Mouse (Mus musculus) ES-Bruce4 (cell line): ENCODE data around the gene Gpr157. TPM values are rescaled to one million over a fixed set of nuclear protein-coding genes. Genes with fewer than 3 reads are reported as not detected.

Experiments used
- H3K27ac ChIP-seq: 2 replicates; pipeline ENCODE4 v1.5.1; 2012; ENCODE audit warnings: low read length, inconsistent platforms; ENCODE audit not compliant: insufficient read depth
- H3K27me3 ChIP-seq: 2 replicates; pipeline ENCODE4 v1.6.1; 2012; ENCODE audit warnings: mild to moderate bottlenecking, low read length, inconsistent platforms; ENCODE audit not compliant: control insufficient read depth, poor library complexity, insufficient read depth, severe bottlenecking
- H3K36me3 ChIP-seq: 2 replicates; pipeline ENCODE4 v1.6.1; 2012; ENCODE audit warnings: inconsistent platforms, mild to moderate bottlenecking, low read length, moderate library complexity; ENCODE audit not compliant: control insufficient read depth, poor library complexity, insufficient read depth, severe bottlenecking
- H3K4me1 ChIP-seq: one replicate; pipeline ENCODE4 v1.8.1; 2011; ENCODE audit warnings: low read length; ENCODE audit not compliant: control insufficient read depth, insufficient read depth
- H3K4me3 ChIP-seq: 2 replicates; pipeline ENCODE4 v1.5.1; 2011; ENCODE audit warnings: low read depth, mild to moderate bottlenecking, low read length
- H3K9ac ChIP-seq: 2 replicates; pipeline ENCODE4 v1.6.1; 2012; ENCODE audit warnings: low read depth, mild to moderate bottlenecking, inconsistent platforms; ENCODE audit not compliant: poor library complexity, severe bottlenecking
- H3K9me3 ChIP-seq: replicated peaks from 2 replicates; pipeline ENCODE4 v1.6.1; 2012; ENCODE audit warnings: mild to moderate bottlenecking, low read length, inconsistent platforms; ENCODE audit not compliant: control insufficient read depth, poor library complexity, insufficient read depth, severe bottlenecking
- CTCF ChIP-seq: IDR thresholded peaks from one replicate; pipeline ENCODE4 v1.8.1; 2011; ENCODE audit warnings: low read depth, low read length
- EP300 ChIP-seq: IDR thresholded peaks from 2 replicates; pipeline ENCODE4 v1.6.1; 2011; ENCODE audit warnings: low read depth, low read length; ENCODE audit not compliant: insufficient read depth
- POLR2A ChIP-seq: IDR thresholded peaks from one replicate; pipeline ENCODE4 v1.8.1; 2011; ENCODE audit warnings: low read length; ENCODE audit not compliant: insufficient read depth
- polyA plus RNA-seq: library from polyadenylated mRNA; stranded (reverse); fragments of >200 nt; gene quantifications from 2 replicates; pipeline ENCODE4 v1.2.4, GENCODE M21; 2011; ENCODE audit warnings: low read depth; ENCODE audit not compliant: missing spikeins, insufficient read depth, insufficient read length

Gpr157 gene
- polyA plus RNA-seq, 1 experiment = 2.2 TPM

DNA sequence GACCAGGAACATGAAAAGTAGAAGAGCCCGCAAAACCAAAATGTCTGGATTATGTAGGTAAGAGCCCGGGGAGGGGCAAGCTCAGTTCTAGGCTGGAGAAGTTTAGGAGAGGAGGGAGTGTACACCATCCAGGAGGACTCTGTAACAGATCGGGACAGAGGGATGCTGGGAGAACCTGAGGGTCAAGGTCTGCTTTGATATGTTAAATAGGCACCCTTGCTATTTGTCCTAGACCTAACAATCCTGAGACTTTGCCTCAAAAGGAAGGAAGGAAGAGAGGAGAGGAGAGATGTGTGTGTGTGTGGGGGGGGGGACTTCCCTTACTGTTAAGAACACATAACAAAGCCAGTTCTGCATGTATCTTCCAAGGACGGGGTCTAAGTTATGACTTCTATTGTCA, 68.1 kb downstream of the Gpr157 start:
- Histone ChIP-seq H3K9ac (no peak overlapping the region), H3K27me3 (no peaks in the 10 kb centered on the region), H3K9me3 (no peaks in the 10 kb centered on the region), H3K36me3 (no peaks in the 10 kb centered on the region), H3K4me1 (peaks cover 2% of the 10 kb centered on the region), H3K27ac (no peak overlapping the region), H3K4me3 (no peak overlapping the region)
- TF ChIP-seq CTCF (no peak), POLR2A (no peak), EP300 (no peak)

Other genes starting within 250 kb of the Gpr157 start
- 28.1 and 28.7 TPM in 2 replicates for gene Spsb1, start 132.3 kb upstream of the Gpr157 start, polyA plus RNA-seq
- 13.7 and 15.0 TPM in 2 replicates for gene H6pd, start 78.3 kb upstream of the Gpr157 start, polyA plus RNA-seq
- gene Slc2a5, start 31.9 kb downstream of the Gpr157 start, polyA plus RNA-seq = 2.2 TPM in 2 replicates
- gene Slc2a7, start 61.6 kb downstream of the Gpr157 start, polyA plus RNA-seq = not detected in 2 replicates
- gene Car6, start 114.0 kb downstream of the Gpr157 start, polyA plus RNA-seq = not detected in 2 replicates
- gene Eno1, start 149.4 kb downstream of the Gpr157 start, polyA plus RNA-seq = 1,323 and 1,403 TPM in 2 replicates
- 77.3 and 93.6 TPM in 2 replicates for gene Rere, start 194.3 kb downstream of the Gpr157 start, polyA plus RNA-seq